24 mouse cellular contexts compared by ENCODE assay signal in genomic region chr2:59308055-59308454, GRCm38 (mm10).
DNase-seq lines count a peak whose midpoint lies in the region; ATAC-seq and TF ChIP-seq lines count a peak whose summit lies in the region.
"Had no signal": no experiment of that assay in that cellular context is flagged by ENCODE, and none has a peak within 500 bp of the region (broad histone marks: within the 10 kb centered on the region; RNA-seq: fewer than 3 reads in every experiment).

No protein-coding gene starts in this region.

- in situ Hi-C loops in ES-E14 (cut with MboI; ENCODE audit: low sequenced_read_pairs in 2 of 2, unreplicated experiment in 2 of 2) = no loop called here

- no peak overlapping the region for H3K4me3 ChIP-seq in hindbrain, embryonic 12.5 days
- H3K4me3 ChIP-seq in hindbrain, embryonic 14.5 days (replicated peaks; ENCODE audit: low read length) = no peak overlapping the region
- H3K4me3 ChIP-seq in kidney, embryonic 15.5 days (replicated peaks) = no peak overlapping the region
- H3K4me3 ChIP-seq in ES-E14 (ENCODE audit: insufficient read depth in 1 of 2, low read depth in 1 of 2, low read length in 2 of 2, poor library complexity in 1 of 2, severe bottlenecking in 1 of 2) = no peak overlapping the region
- H3K4me3 ChIP-seq: embryonic facial prominence, embryonic 15.5 days; gastrocnemius, adult 2 months; heart, embryonic 12.5 days; limb, embryonic 15.5 days; liver, embryonic 15.5 days; midbrain, embryonic 10.5 days; myocyte; stomach, embryonic 15.5 days had no signal

- H3K27me3 ChIP-seq in hindbrain, embryonic 12.5 days = no peaks in the 10 kb centered on the region
- no peaks in the 10 kb centered on the region for H3K27me3 ChIP-seq in hindbrain, embryonic 14.5 days (ENCODE audit: control insufficient read depth, insufficient read depth, low read length)
- H3K27me3 ChIP-seq in kidney, embryonic 15.5 days = no peaks in the 10 kb centered on the region
- H3K27me3 ChIP-seq: embryonic facial prominence, embryonic 15.5 days; heart, embryonic 12.5 days; limb, embryonic 15.5 days; liver, embryonic 15.5 days; stomach, embryonic 15.5 days had no signal

- no peak overlapping the region for H3K4me2 ChIP-seq in hindbrain, embryonic 12.5 days (replicated peaks)
- H3K4me2 ChIP-seq in hindbrain, embryonic 14.5 days (replicated peaks) = no peak overlapping the region
- H3K4me2 ChIP-seq in kidney, embryonic 15.5 days = no peak overlapping the region
- H3K4me2 ChIP-seq: embryonic facial prominence, embryonic 15.5 days; heart, embryonic 12.5 days; limb, embryonic 15.5 days; liver, embryonic 15.5 days; stomach, embryonic 15.5 days had no signal

- no peaks in the 10 kb centered on the region for H3K9me3 ChIP-seq in hindbrain, embryonic 12.5 days (replicated peaks)
- no peaks in the 10 kb centered on the region for H3K9me3 ChIP-seq in hindbrain, embryonic 14.5 days (ENCODE audit: control insufficient read depth, low read length)
- no peaks in the 10 kb centered on the region for H3K9me3 ChIP-seq in kidney, embryonic 15.5 days (replicated peaks)
- H3K9me3 ChIP-seq in ES-E14 (ENCODE audit: control insufficient read depth, insufficient read depth, low read depth, low read length) = no peaks in the 10 kb centered on the region
- H3K9me3 ChIP-seq: embryonic facial prominence, embryonic 15.5 days; heart, embryonic 12.5 days; limb, embryonic 15.5 days; liver, embryonic 15.5 days; midbrain, embryonic 10.5 days; stomach, embryonic 15.5 days had no signal

- H3K36me3 ChIP-seq in hindbrain, embryonic 12.5 days = peaks cover 40% of the 10 kb centered on the region
- peaks cover 32% of the 10 kb centered on the region for H3K36me3 ChIP-seq in hindbrain, embryonic 14.5 days (replicated peaks; ENCODE audit: control insufficient read depth, insufficient read depth)
- peaks cover 70% of the 10 kb centered on the region for H3K36me3 ChIP-seq in kidney, embryonic 15.5 days
- H3K36me3 ChIP-seq in ES-E14 (ENCODE audit: control insufficient read depth, insufficient read depth, low read length, poor library complexity, severe bottlenecking) = peaks cover 36% of the 10 kb centered on the region

- H3K27ac ChIP-seq in hindbrain, embryonic 12.5 days = no peak overlapping the region
- no peak overlapping the region for H3K27ac ChIP-seq in hindbrain, embryonic 14.5 days
- no peak overlapping the region for H3K27ac ChIP-seq in kidney, embryonic 15.5 days
- H3K27ac ChIP-seq in ES-E14 (ENCODE audit: insufficient read depth, low read depth, low read length, poor library complexity, severe bottlenecking) = peak overlapping the region; percentile 6; the same call in 1 of the 2 replicates
- H3K27ac ChIP-seq: embryonic facial prominence, embryonic 15.5 days; gastrocnemius, adult 2 months; limb, embryonic 15.5 days; liver, embryonic 15.5 days; midbrain, embryonic 10.5 days; stomach, embryonic 15.5 days had no signal

- no peak overlapping the region for H3K9ac ChIP-seq in hindbrain, embryonic 12.5 days
- no peak overlapping the region for H3K9ac ChIP-seq in hindbrain, embryonic 14.5 days
- H3K9ac ChIP-seq in kidney, embryonic 15.5 days = no peak overlapping the region
- no peak overlapping the region for H3K9ac ChIP-seq in ES-E14 (ENCODE audit: insufficient read depth, low read depth, low read length, poor library complexity, severe bottlenecking)
- H3K9ac ChIP-seq: embryonic facial prominence, embryonic 15.5 days; heart, embryonic 12.5 days; limb, embryonic 15.5 days; liver, embryonic 15.5 days; stomach, embryonic 15.5 days had no signal

- 92% methylated on average over 19 of the region's 19 CpGs for WGBS in hindbrain, embryonic 12.5 days
- WGBS in hindbrain, embryonic 14.5 days = 94% methylated on average over 19 of the region's 19 CpGs
- WGBS in kidney, embryonic 15.5 days = 91% methylated on average over 19 of the region's 19 CpGs

- ATAC-seq in hindbrain, embryonic 12.5 days (ENCODE audit: low FRiP score) = peak; percentile 48; the same call in 1 of the 2 replicates
- ATAC-seq in hindbrain, embryonic 14.5 days (ENCODE audit: low FRiP score) = no peak
- 0 out of 2 replicates have a peak, but pooled peaks have one; percentile 33 for ATAC-seq in kidney, embryonic 15.5 days (replicated peaks; ENCODE audit: low FRiP score)
- ATAC-seq: forebrain, embryonic 14.5 days; inflammation-experienced regulatory T-cells, adult 6 months; lung, postnatal 0 days had no signal

- H3K4me1 ChIP-seq in hindbrain, embryonic 12.5 days = no peaks in the 10 kb centered on the region
- H3K4me1 ChIP-seq in hindbrain, embryonic 14.5 days (replicated peaks; ENCODE audit: control insufficient read depth, insufficient read depth, low read length) = 0 out of 2 replicates have a peak, but pooled peaks cover 2% of the 10 kb centered on the region
- no peaks in the 10 kb centered on the region for H3K4me1 ChIP-seq in kidney, embryonic 15.5 days
- no peaks in the 10 kb centered on the region for H3K4me1 ChIP-seq in ES-E14 (ENCODE audit: control insufficient read depth in 2 of 2, insufficient read depth in 2 of 2, low read length in 2 of 2, poor library complexity in 1 of 2)
- H3K4me1 ChIP-seq: embryonic facial prominence, embryonic 15.5 days; limb, embryonic 15.5 days; liver, embryonic 15.5 days; stomach, embryonic 15.5 days had no signal

- DNase-seq in hindbrain, embryonic 14.5 days (ENCODE audit: low spot score) = no peak
- DNase-seq in kidney, postnatal 25 days = no peak
- DNase-seq in 3134 (ENCODE audit: extremely low read depth, insufficient read length, low spot score) (peak; percentile 9), ES-E14 (ENCODE audit: low read depth, low spot score) (no peak)
- no peak for DNase-seq in layer of hippocampus, postnatal 25 days (ENCODE audit: extremely low spot score in 1 of 2, low spot score in 1 of 2)
- DNase-seq: adrenal gland, postnatal 25 days; cerebellum, adult 8-10 months; cerebellum, postnatal 36 days; embryo, embryonic 11 days; gastrocnemius, adult 2 months; kidney, adult 9 months; thymus, postnatal 25 days had no signal

TF ChIP-seq in ES-E14, 5 proteins besides CTCF, POLR2A, EP300 and RAD21:
- TF ChIP-seq ZNF384 (IDR thresholded peaks at IDR 0.05; ENCODE audit: low read depth, low read length) (no peak), HCFC1 (IDR thresholded peaks at IDR 0.05; ENCODE audit: borderline replicate concordance, insufficient read depth, low read length) (no peak), MAFK (IDR thresholded peaks at IDR 0.05; ENCODE audit: insufficient read depth, low read depth, low read length) (no peak), ZC3H11A (IDR thresholded peaks at IDR 0.05; ENCODE audit: borderline replicate concordance, low read depth, low read length) (no peak), CHD2 (IDR thresholded peaks at IDR 0.05; ENCODE audit: low read depth, low read length) (no peak)
